Mouse (Mus musculus) thymus, adult 2 months (tissue): ENCODE results near the gene Kcna7. TPM values are rescaled to one million over a fixed set of nuclear protein-coding genes. Genes with fewer than 3 reads are reported as not detected.

Experiments used
- DNase-seq: peaks from one replicate; pipeline ENCODE4 v3.0.0; 2021
- H3K27ac ChIP-seq: fragments of 200-500 bp; 2 replicates; pipeline ENCODE4 v1.5.1; 2012; ENCODE audit warnings: low read length, control low read depth; ENCODE audit not compliant: control insufficient read depth, insufficient read depth
- H3K27me3 ChIP-seq: fragments of 200-500 bp; 2 replicates; pipeline ENCODE4 v1.6.1; 2012; ENCODE audit warnings: mild to moderate bottlenecking, low read length, moderate library complexity, mixed read lengths; ENCODE audit not compliant: control insufficient read depth, insufficient read depth
- H3K36me3 ChIP-seq: fragments of 200-500 bp; 2 replicates; pipeline ENCODE4 v1.6.1; 2012; ENCODE audit warnings: mild to moderate bottlenecking, low read length, moderate library complexity; ENCODE audit not compliant: control insufficient read depth, insufficient read depth
- H3K4me1 ChIP-seq: fragments of 200-500 bp; replicated peaks from 2 replicates; pipeline ENCODE4 v1.6.1; 2012; ENCODE audit warnings: low read length; ENCODE audit not compliant: control insufficient read depth, insufficient read depth
- H3K4me3 ChIP-seq: fragments of 200-500 bp; 2 replicates; pipeline ENCODE4 v1.5.1; 2012; ENCODE audit warnings: mild to moderate bottlenecking, low read length, control low read depth, moderate library complexity; ENCODE audit not compliant: control insufficient read depth, insufficient read depth
- CTCF ChIP-seq: fragments of 200-500 bp; IDR thresholded peaks from 2 replicates; pipeline ENCODE4 v1.5.1; 2012; ENCODE audit warnings: mild to moderate bottlenecking, control low read depth, low read length, moderate library complexity, borderline replicate concordance; ENCODE audit not compliant: control insufficient read depth, poor library complexity, insufficient read depth; ENCODE audit errors: extremely low read depth
- POLR2A ChIP-seq: fragments of 200-500 bp; IDR thresholded peaks from 2 replicates; pipeline ENCODE4 v1.6.1; 2012; ENCODE audit warnings: mild to moderate bottlenecking, low read length, control low read depth, moderate library complexity; ENCODE audit not compliant: control insufficient read depth, poor library complexity, insufficient read depth; ENCODE audit errors: extremely low read depth
- whole genome bisulfite sequencing: fragments of 180-500 bp; shearing (Covaris S2); methylation state at CpG from one replicate; pipeline ENCODE4 v1.1.7; 2018; 5-methylcytosine and 5-hydroxymethylcytosine counted together
- polyA plus RNA-seq: library from polyadenylated mRNA; depleted of rRNA; stranded (reverse); fragments of >200 nt; gene quantifications from 2 replicates; pipeline ENCODE4 v1.2.3, GENCODE M21; 2012; rRNA removed

Gene Kcna7
- polyA plus RNA-seq, 1 experiment = 1.1 TPM

DNA sequence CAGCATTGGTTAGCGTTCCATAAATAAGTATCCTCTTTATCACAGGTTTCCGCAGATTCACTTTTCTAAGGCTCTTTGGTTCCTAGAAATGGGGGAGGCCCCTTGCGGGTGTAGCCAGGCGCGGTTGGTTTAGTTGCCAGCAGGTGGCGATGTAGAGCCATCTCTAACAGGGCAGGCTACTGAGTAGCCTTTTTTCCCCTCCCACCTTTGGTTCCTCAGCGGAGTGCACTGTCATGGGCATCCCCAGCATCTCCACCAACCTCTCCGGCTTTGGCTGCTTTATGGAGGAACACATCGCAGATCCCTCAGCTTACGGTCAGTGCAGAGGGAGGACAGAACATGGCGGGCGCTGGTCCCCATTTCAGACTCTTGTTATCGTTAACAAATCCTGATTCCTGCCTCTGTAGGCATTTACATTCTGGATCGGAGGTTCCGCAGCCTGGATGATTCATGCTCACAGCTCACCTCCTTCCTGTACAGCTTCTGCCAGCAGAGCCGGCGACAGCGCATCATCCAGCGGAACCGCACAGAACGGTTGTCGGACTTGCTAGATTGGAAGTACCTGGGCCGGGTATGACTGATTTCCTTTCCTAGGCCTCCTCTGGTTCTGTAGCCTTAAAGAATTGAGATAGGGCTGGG, 46.0 kb downstream of the Kcna7 start:
- 63% methylated on average over 23 of the region's 23 CpGs for WGBS
- Histone ChIP-seq H3K36me3 (no peaks in the 10 kb centered on the region), H3K27me3 (no peaks in the 10 kb centered on the region), H3K4me3 (no peak overlapping the region), H3K27ac (no peak overlapping the region), H3K4me1 (peaks cover 2% of the 10 kb centered on the region; the same call in 1 of the 2 replicates)
- peak; percentile 83 for DNase-seq
- TF ChIP-seq POLR2A (no peak), CTCF (peak; percentile 90)

DNA sequence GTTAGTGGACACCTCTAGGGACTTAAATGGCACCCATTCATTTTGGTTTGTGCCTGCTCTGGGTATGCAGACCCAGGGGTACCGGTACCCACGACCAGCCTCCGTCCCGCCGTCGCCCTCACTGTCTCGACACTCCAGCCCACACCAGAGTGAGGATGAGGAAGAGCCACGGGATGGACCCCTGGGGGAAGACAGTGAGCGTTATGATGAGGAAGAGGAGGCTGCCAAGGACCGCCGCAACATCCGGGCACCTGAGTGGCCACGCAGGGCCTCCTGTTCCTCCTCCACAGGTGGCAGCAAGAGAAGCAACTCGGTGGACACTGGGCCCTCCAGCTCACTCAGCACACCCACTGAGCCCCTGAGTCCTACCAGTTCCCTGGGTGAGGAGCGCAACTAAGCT, 49.5 kb downstream of the Kcna7 start:
- DNase-seq = no peak
- TF ChIP-seq POLR2A (no peak), CTCF (no peak)
- H3K4me1 ChIP-seq = peaks cover 13% of the 10 kb centered on the region
- H3K27me3 ChIP-seq = no peaks in the 10 kb centered on the region
- no peak overlapping the region for H3K4me3 ChIP-seq
- WGBS = 95% methylated on average over 15 of the region's 15 CpGs
- peaks cover 11% of the 10 kb centered on the region for H3K36me3 ChIP-seq
- H3K27ac ChIP-seq = no peak overlapping the region

- DNase-seq = no peak
- H3K27me3 ChIP-seq = no peaks in the 10 kb centered on the region
- peaks cover 11% of the 10 kb centered on the region for H3K36me3 ChIP-seq
- TF ChIP-seq CTCF (no peak), POLR2A (no peak)
- 88% methylated on average over 13 of the region's 13 CpGs for WGBS
- peaks cover 22% of the 10 kb centered on the region for H3K4me1 ChIP-seq
- H3K27ac ChIP-seq = no peak overlapping the region
- no peak overlapping the region for H3K4me3 ChIP-seq
These were observed 50.7 kb downstream of the Kcna7 start for GRCm38 (mm10) chr7:45455932-45456696.

DNA sequence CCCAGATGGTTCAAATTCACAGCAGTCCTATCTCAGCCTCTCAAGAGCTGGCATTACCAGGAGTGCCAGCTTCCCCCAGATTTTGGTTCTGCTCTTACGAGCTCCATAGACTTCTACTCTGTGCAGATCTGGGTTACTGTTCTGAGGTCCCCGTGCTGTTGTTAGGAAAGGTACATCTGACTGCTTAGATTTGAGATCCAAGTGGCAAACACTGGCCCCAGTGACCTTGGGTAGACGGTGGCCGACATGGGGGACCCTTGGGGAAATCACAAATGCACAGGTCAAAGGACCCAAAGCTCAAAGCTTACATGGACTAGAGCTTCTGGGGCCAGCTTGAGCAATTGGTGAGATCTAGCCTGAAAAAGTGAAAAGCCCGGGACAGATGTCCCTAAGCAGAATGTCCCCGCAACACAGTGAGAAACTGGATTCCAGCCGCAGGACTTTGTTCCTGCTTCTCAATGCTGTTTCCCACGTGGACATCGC, 51.3 kb downstream of the Kcna7 start:
- no peak for TF ChIP-seq POLR2A
- no peak for TF ChIP-seq CTCF
- no peaks in the 10 kb centered on the region for H3K27me3 ChIP-seq
- DNase-seq = no peak
- 76% methylated on average over 9 of the region's 9 CpGs for WGBS
- peaks cover 11% of the 10 kb centered on the region for H3K36me3 ChIP-seq
- H3K4me3 ChIP-seq = no peak overlapping the region
- peaks cover 20% of the 10 kb centered on the region for H3K4me1 ChIP-seq
- H3K27ac ChIP-seq = no peak overlapping the region

DNA sequence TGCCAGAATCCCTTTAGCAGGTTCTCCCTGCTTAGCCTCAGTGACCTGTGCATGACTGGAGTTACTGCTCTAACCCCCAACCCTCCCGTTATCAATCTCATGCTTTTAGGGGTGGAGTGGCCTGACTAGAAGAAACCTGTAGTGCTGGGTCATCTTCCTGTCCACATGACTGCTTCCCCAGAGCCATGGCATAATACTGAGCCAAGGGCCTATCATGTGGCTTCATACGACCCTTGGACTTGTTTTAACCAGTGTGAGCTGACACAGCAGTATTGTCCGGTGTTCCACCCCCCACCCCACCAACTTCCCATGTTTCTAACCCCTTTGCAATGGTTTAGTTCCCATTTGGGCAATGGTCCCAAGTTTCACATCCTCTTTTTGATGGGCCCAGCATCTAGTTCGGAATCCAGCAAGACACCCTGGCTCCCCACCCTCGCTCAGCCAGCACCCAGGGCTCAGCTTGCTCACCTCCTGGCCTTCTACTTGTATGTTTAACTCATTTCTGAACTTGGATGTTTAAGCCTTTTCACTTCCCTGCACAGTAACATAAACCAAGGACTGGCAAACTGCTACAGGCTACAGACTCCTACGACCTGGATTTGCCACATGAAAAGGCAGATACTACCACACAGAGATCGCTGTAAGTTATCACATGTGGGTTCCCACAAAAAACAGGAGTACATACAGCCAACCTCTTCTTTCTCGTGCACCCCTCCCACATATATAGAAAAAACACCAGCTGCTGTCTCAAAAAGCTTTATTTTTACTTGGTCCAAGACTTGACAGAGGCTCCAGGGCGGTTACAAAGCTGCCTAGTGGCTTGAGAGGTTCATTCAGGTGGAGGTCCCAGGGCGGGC, 52.0 kb downstream of the Kcna7 start:
- TF ChIP-seq POLR2A (no peak), CTCF (no peak)
- Histone ChIP-seq H3K4me3 (no peak overlapping the region), H3K36me3 (peaks cover 11% of the 10 kb centered on the region), H3K27me3 (no peaks in the 10 kb centered on the region), H3K4me1 (peaks cover 20% of the 10 kb centered on the region), H3K27ac (no peak overlapping the region)
- no peak for DNase-seq
- WGBS = 39% methylated on average over 10 of the region's 10 CpGs

DNA sequence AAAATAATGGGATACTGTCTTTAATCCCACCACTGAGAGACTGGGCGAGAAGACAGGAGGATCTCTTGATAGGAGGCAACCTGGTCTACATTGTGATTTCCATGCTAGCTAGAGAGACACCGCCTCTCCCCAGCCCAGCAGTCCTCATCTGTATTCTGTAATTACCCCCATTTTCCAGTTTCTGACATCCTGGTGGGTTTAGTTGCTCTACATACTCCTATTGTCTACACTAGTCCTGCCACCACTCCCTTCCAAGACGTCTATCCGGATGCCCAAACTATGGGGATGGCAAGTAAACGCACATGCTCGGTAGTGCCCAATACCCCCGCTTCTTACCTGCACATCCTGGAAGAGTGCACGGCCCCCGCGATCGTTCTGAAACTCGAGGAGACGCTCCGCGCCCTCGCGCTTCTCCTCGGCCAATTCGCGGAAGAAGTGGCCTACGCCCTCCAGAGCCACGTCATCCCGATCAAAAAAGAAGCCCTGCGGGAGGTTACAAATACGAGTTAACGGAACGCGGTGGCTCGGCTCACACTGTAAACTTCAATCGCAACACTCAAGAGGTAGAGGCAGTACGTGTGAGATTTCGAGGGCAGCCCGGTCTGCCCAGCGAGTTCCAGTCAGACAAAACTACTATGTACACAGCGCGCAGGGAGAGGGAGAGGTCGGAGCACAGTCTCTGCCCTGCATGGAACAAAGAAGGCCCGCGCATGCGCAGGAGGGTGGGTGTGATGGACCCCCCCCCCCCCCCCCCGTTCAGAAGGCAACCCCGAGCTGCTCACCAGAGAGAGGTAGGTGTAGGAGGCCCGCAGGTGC, 53.5 kb downstream of the Kcna7 start:
- H3K36me3 ChIP-seq = peaks cover 11% of the 10 kb centered on the region
- H3K27ac ChIP-seq = peak overlapping the region; percentile 90
- H3K4me1 ChIP-seq = peaks cover 20% of the 10 kb centered on the region
- 2% methylated on average over 43 of the region's 43 CpGs for WGBS
- DNase-seq = peak; percentile 85
- H3K4me3 ChIP-seq = peak overlapping the region; percentile 99
- TF ChIP-seq CTCF (0 out of 2 replicates have a peak, but pooled peaks have one; percentile 24), POLR2A (no peak)
- no peaks in the 10 kb centered on the region for H3K27me3 ChIP-seq

Other genes with a start within 250 kb of the Kcna7 start
- gene Slc17a7, start 241.7 kb upstream of the Kcna7 start, polyA plus RNA-seq = 1.2 and 2.0 TPM in 2 replicates
- 0.09 and 0.11 TPM in 2 replicates for gene Gfy, start 226.1 kb upstream of the Kcna7 start, polyA plus RNA-seq
- gene Pth2, start 224.7 kb upstream of the Kcna7 start, polyA plus RNA-seq = not detected in 2 replicates
- gene Ccdc155, start 200.8 kb upstream of the Kcna7 start, polyA plus RNA-seq = 0.32 and 0.37 TPM in 2 replicates
- 3.0 and 3.5 TPM in 2 replicates for gene Dkkl1, start 193.5 kb upstream of the Kcna7 start, polyA plus RNA-seq
- 5.0 and 8.5 TPM in 2 replicates for gene Tead2, start 189.9 kb upstream of the Kcna7 start, polyA plus RNA-seq
- gene Cd37, start 166.5 kb upstream of the Kcna7 start, polyA plus RNA-seq = 412 and 423 TPM in 2 replicates
- 0.30 and 0.37 TPM in 2 replicates for gene Slc6a16, start 164.6 kb upstream of the Kcna7 start, polyA plus RNA-seq
- gene Slc6a21, start 128.1 kb upstream of the Kcna7 start, polyA plus RNA-seq = 0.50 TPM in 1 of 2 replicates, not detected in the other
- 12.1 and 12.9 TPM in 2 replicates for gene Trpm4, start 71.9 kb upstream of the Kcna7 start, polyA plus RNA-seq
- gene Hrc, start 70.4 kb upstream of the Kcna7 start, polyA plus RNA-seq = 0.56 and 9.1 TPM in 2 replicates
- 0.65 and 0.89 TPM in 2 replicates for gene Ppfia3, start 38.6 kb upstream of the Kcna7 start, polyA plus RNA-seq
- 0.65 and 1.0 TPM in 2 replicates for gene Lin7b, start 35.1 kb upstream of the Kcna7 start, polyA plus RNA-seq
- gene Snrnp70, start 9.9 kb upstream of the Kcna7 start, polyA plus RNA-seq = 693 and 725 TPM in 2 replicates
- 2.1 and 3.0 TPM in 2 replicates for gene Ntf5, start 8.0 kb downstream of the Kcna7 start, polyA plus RNA-seq
- 0.80 and 0.96 TPM in 2 replicates for gene Lhb, start 15.2 kb downstream of the Kcna7 start, polyA plus RNA-seq
- gene Gys1, start 29.2 kb downstream of the Kcna7 start, polyA plus RNA-seq = 35.2 and 35.5 TPM in 2 replicates
- 122 and 124 TPM in 2 replicates for gene Ruvbl2, start 32.4 kb downstream of the Kcna7 start, polyA plus RNA-seq
- gene Ftl1, start 54.2 kb downstream of the Kcna7 start, polyA plus RNA-seq = 2,491 and 2,656 TPM in 2 replicates
- 165 and 184 TPM in 2 replicates for gene Bax, start 61.2 kb downstream of the Kcna7 start, polyA plus RNA-seq
- 2.5 and 3.0 TPM in 2 replicates for gene Tulp2, start 76.2 kb downstream of the Kcna7 start, polyA plus RNA-seq
- not detected in 2 replicates for gene Gm45808, start 81.2 kb downstream of the Kcna7 start, polyA plus RNA-seq
- 2.3 and 2.4 TPM in 2 replicates for gene Dhdh, start 83.2 kb downstream of the Kcna7 start, polyA plus RNA-seq
- gene Nucb1, start 104.8 kb downstream of the Kcna7 start, polyA plus RNA-seq = 204 and 216 TPM in 2 replicates
- gene Ppp1r15a, start 120.6 kb downstream of the Kcna7 start, polyA plus RNA-seq = 27.6 and 35.3 TPM in 2 replicates
- gene Plekha4, start 120.7 kb downstream of the Kcna7 start, polyA plus RNA-seq = 9.7 and 12.3 TPM in 2 replicates
- gene Hsd17b14, start 149.2 kb downstream of the Kcna7 start, polyA plus RNA-seq = 2.2 and 2.6 TPM in 2 replicates
- gene Bcat2, start 164.5 kb downstream of the Kcna7 start, polyA plus RNA-seq = 140 and 173 TPM in 2 replicates
- 18.9 and 19.2 TPM in 2 replicates for gene Fgf21, start 209.8 kb downstream of the Kcna7 start, polyA plus RNA-seq
- 4.7 and 5.9 TPM in 2 replicates for gene Fut1, start 211.6 kb downstream of the Kcna7 start, polyA plus RNA-seq
- 0.45 and 0.75 TPM in 2 replicates for gene Izumo1, start 216.2 kb downstream of the Kcna7 start, polyA plus RNA-seq
- 6.3 and 8.6 TPM in 2 replicates for gene Rasip1, start 221.8 kb downstream of the Kcna7 start, polyA plus RNA-seq
- 3.9 and 4.4 TPM in 2 replicates for gene Mamstr, start 234.3 kb downstream of the Kcna7 start, polyA plus RNA-seq